Mouse (Mus musculus): ENCODE measurements at regions not wholly inside any gene's neighbourhood (a gene's known extent, or its start where the extent isn't known, plus 50 kb on each side); places are given as distances from the start of the nearest gene placed in this dataset.

GRCm38 (mm10) chr10:117513925-117514546, 115.3 kb upstream of the Cpm start:
- DNase-seq: no peak

GRCm38 (mm10) chr10:117512424-117513257, 116.7 kb upstream of the Cpm start:
- no peak for DNase-seq

GRCm38 (mm10) chr10:117511483-117512406, 117.6 kb upstream of the Cpm start:
- DNase-seq: no peak

- DNase-seq: no peak
These were observed 118.5 kb upstream of the Cpm start for GRCm38 (mm10) chr10:117510529-117511482.

- DNase-seq: no peak
These were observed 119.1 kb upstream of the Cpm start for GRCm38 (mm10) chr10:117510224-117510486.

GRCm38 (mm10) chr10:117509431-117510223, 119.7 kb upstream of the Cpm start:
- DNase-seq: no peak

- DNase-seq: no peak
These were observed 122.9 kb upstream of the Cpm start for GRCm38 (mm10) chr10:117506252-117506992.

- no peak for DNase-seq
These were observed 123.8 kb upstream of the Cpm start for GRCm38 (mm10) chr10:117505529-117505928.

- DNase-seq: no peak
These were observed 124.2 kb upstream of the Cpm start for GRCm38 (mm10) chr10:117505057-117505456.

GRCm38 (mm10) chr10:117504267-117504902, 124.6 kb upstream of the Cpsf6 start:
- no peak for DNase-seq

- no peak for DNase-seq
These were observed 123.7 kb upstream of the Cpsf6 start for GRCm38 (mm10) chr10:117503222-117504184.

GRCm38 (mm10) chr10:117502731-117503130, 122.9 kb upstream of the Cpsf6 start:
- DNase-seq: no peak

- no peak for DNase-seq
These were observed 122.3 kb upstream of the Cpsf6 start for GRCm38 (mm10) chr10:117502135-117502534.

- no peak for DNase-seq
These were observed 121.6 kb upstream of the Cpsf6 start for GRCm38 (mm10) chr10:117501426-117501825.

- DNase-seq: no peak
These were observed 120.8 kb upstream of the Cpsf6 start for GRCm38 (mm10) chr10:117500457-117501108.

- no peak for DNase-seq
These were observed 120.1 kb upstream of the Cpsf6 start for GRCm38 (mm10) chr10:117499864-117500453.

GRCm38 (mm10) chr10:117499177-117499863, 119.5 kb upstream of the Cpsf6 start:
- DNase-seq: no peak
